Mouse (Mus musculus) hindbrain, embryonic 15.5 days (tissue): ENCODE measurements around the gene Med21. TPM values are rescaled to one million over a fixed set of nuclear protein-coding genes. Genes with fewer than 3 reads are reported as not detected.

Experiments
- ATAC-seq: fragments of 200-750 bp; cut with Nextera tagmentation; 2 replicates; pipeline ENCODE4 v1.8.0; 2017; ENCODE audit warnings: low read depth, moderate number of reproducible peaks, moderate TSS enrichment; ENCODE audit not compliant: low FRiP score
- H3K27ac ChIP-seq: fragments of 300-500 bp; sonication (generic); replicated peaks from 2 replicates; pipeline ENCODE4 v1.5.1; 2015; ENCODE audit warnings: mild to moderate bottlenecking, inconsistent platforms
- H3K27me3 ChIP-seq: fragments of 300-500 bp; sonication (generic); 2 replicates; pipeline ENCODE4 v1.6.1; 2015; ENCODE audit warnings: control low read depth, inconsistent platforms
- H3K36me3 ChIP-seq: fragments of 300-500 bp; sonication (generic); 2 replicates; pipeline ENCODE4 v1.6.1; 2015; ENCODE audit warnings: control low read depth, inconsistent platforms
- H3K4me1 ChIP-seq: fragments of 300-500 bp; sonication (generic); replicated peaks from 2 replicates; pipeline ENCODE4 v1.6.1; 2015; ENCODE audit warnings: control low read depth, inconsistent platforms
- H3K4me2 ChIP-seq: fragments of 300-500 bp; sonication (generic); 2 replicates; pipeline ENCODE4 v1.6.1; 2015; ENCODE audit warnings: moderate library complexity, mild to moderate bottlenecking, inconsistent platforms
- H3K4me3 ChIP-seq: fragments of 300-500 bp; sonication (generic); 2 replicates; pipeline ENCODE4 v1.5.1; 2015; ENCODE audit warnings: mild to moderate bottlenecking, inconsistent platforms
- H3K9ac ChIP-seq: fragments of 300-500 bp; sonication (generic); 2 replicates; pipeline ENCODE4 v1.6.1; 2015; ENCODE audit warnings: inconsistent platforms
- H3K9me3 ChIP-seq: fragments of 300-500 bp; sonication (generic); 2 replicates; pipeline ENCODE4 v1.6.1; 2016; ENCODE audit warnings: control low read depth, inconsistent platforms
- WGBS: fragments of 180-500 bp; shearing (Covaris S2); methylation state at CpG from one replicate; pipeline ENCODE4 v1.1.7; 2015; 5-methylcytosine and 5-hydroxymethylcytosine counted together
- polyA plus RNA-seq: library from polyadenylated mRNA; unstranded; fragments of >200 nt; fragmentation: Nextera tagmentation; extraction: Ambion mirVana; gene quantifications from 2 replicates; pipeline ENCODE4 v1.2.1, GENCODE M21; 2015

The Med21 gene
- polyA plus RNA-seq, 1 experiment from 2014 or later = 113 TPM

- no peak overlapping the region for H3K4me2 ChIP-seq
Observed at GRCm38 (mm10) chr6:146698376-146698775, 56.0 kb downstream of the Med21 start.

More at GRCm38 (mm10) chr6:146698376-146698775, 56.0 kb downstream of the Med21 start:
- Histone ChIP-seq H3K4me1 (no peaks in the 10 kb centered on the region), H3K9ac (no peak overlapping the region), H3K27me3 (no peaks in the 10 kb centered on the region), H3K4me3 (no peak overlapping the region), H3K27ac (no peak overlapping the region), H3K9me3 (no peaks in the 10 kb centered on the region), H3K36me3 (no peaks in the 10 kb centered on the region)
- ATAC-seq = no peak
- WGBS = 87% methylated on average over 4 of the region's 4 CpGs

Other genes with a start within 250 kb of the Med21 start
- gene Itpr2, start 140.3 kb upstream of the Med21 start, polyA plus RNA-seq = 9.3 and 11.6 TPM in 2 replicates
- 38.5 and 40.6 TPM in 2 replicates for gene Fgfr1op2, start 65.3 kb upstream of the Med21 start, polyA plus RNA-seq
- gene Ints13, start 64.7 kb upstream of the Med21 start, polyA plus RNA-seq = 43.9 and 47.3 TPM in 2 replicates
- 28.0 and 30.7 TPM in 2 replicates for gene Tm7sf3, start 277 bp downstream of the Med21 start, polyA plus RNA-seq
- gene Stk38l, start 82.4 kb downstream of the Med21 start, polyA plus RNA-seq = 13.9 and 14.7 TPM in 2 replicates
- gene Arntl2, start 153.5 kb downstream of the Med21 start, polyA plus RNA-seq = 4.4 and 4.6 TPM in 2 replicates
- gene Smco2, start 207.6 kb downstream of the Med21 start, polyA plus RNA-seq = not detected in 2 replicates
- 12.8 and 17.6 TPM in 2 replicates for gene Ppfibp1, start 245.9 kb downstream of the Med21 start, polyA plus RNA-seq